Mouse (Mus musculus): ENCODE data around the gene Gkn3. TPM values are rescaled to one million over a fixed set of nuclear protein-coding genes. Genes with fewer than 3 reads are reported as not detected.

Gene Gkn3
- polyA plus RNA-seq (2011; ENCODE audit: insufficient read length, low read depth, missing spikeins), result not detected in 2 replicates

DNA sequence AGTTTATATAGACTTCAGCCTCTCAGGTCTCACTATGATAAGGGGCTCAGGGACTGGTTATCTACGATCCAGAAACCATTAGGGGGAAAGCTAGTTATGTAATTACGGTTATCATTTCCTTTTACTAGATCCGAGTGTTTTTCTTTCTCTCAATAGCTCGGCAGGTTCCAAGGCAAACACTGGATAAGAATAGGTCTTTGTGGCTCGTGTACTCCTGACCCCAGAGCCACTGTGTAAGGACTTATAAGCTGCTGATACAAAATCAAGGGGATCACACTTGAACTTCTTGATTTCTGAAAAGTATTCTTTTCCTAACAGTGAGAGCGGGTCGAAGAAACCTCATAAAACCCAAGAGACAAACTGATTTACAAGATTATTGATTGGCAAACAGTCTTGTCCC, at the start of gene Gkn3:
Gene Gkn3, minus strand, starts transcription at position 59 of the 400 bp plus-strand sequence.
- TF ChIP-seq CTCF (IDR thresholded peaks at IDR 0.05; ENCODE audit: borderline replicate concordance, insufficient read depth, low read length) (no peak), POLR2A (IDR thresholded peaks at IDR 0.05; ENCODE audit: low read depth, low read length) (no peak)
- H3K27ac ChIP-seq (ENCODE audit: insufficient read depth, low read length), result no peak within 1 kb of the TSS
- peaks cover 9% of the 10 kb centered on the region for H3K4me1 ChIP-seq (ENCODE audit: control insufficient read depth, insufficient read depth, low read length)
- H3K4me3 ChIP-seq (ENCODE audit: insufficient read depth, low read length), result no peak within 1 kb of the TSS

DNA sequence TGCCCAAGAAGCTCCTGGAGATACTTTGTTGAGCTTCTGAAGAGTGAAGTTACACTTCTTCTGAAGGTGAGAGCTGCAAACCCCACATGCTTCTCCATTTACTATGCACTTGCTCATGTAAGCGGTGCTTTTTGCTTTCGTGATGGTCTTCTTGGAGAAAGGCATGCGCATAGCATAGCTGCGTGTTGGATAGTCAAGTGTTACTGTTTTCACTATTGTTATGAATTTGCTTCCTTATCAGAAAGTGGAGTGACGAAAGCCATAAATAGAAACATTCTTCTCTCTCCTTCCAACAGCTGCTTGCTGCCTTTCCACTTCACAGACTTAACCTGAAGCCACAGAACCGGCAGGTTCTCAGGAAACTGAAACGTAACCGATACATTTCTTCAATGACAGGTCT, 48.0 kb upstream of the Gkn3 start:
- H3K27ac ChIP-seq (ENCODE audit: insufficient read depth, low read length), result no peak overlapping the region
- no peaks in the 10 kb centered on the region for H3K4me1 ChIP-seq (ENCODE audit: control insufficient read depth, insufficient read depth, low read length)
- no peak overlapping the region for H3K4me3 ChIP-seq (ENCODE audit: insufficient read depth, low read length)
- TF ChIP-seq CTCF (IDR thresholded peaks at IDR 0.05; ENCODE audit: borderline replicate concordance, insufficient read depth, low read length) (no peak), POLR2A (IDR thresholded peaks at IDR 0.05; ENCODE audit: low read depth, low read length) (no peak)

DNA sequence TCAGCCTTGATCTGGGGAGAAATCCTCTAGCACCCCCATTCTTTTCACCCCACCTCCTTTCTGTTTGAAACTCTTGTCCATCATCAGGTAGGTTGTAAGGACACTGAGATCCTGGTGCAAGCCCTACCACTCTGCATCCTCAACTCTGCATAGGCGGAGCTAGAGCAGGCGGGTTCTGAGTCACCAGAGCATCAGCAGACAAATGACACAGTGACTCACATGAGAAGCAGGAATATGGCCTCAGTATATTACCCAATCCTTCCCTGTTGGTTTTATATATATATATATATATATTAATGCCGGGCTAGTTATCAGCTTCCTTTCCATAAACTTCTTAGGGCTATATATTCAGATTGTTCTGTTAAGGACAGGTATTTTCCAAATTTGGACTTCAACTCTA, 47.1 kb upstream of the Gkn3 start:
- Histone ChIP-seq H3K4me3 (ENCODE audit: insufficient read depth, low read length) (no peak overlapping the region), H3K27ac (ENCODE audit: insufficient read depth, low read length) (no peak overlapping the region), H3K4me1 (ENCODE audit: control insufficient read depth, insufficient read depth, low read length) (no peaks in the 10 kb centered on the region)
- no peak for TF ChIP-seq POLR2A (IDR thresholded peaks at IDR 0.05; ENCODE audit: low read depth, low read length)
- no peak for TF ChIP-seq CTCF (IDR thresholded peaks at IDR 0.05; ENCODE audit: borderline replicate concordance, insufficient read depth, low read length)

DNA sequence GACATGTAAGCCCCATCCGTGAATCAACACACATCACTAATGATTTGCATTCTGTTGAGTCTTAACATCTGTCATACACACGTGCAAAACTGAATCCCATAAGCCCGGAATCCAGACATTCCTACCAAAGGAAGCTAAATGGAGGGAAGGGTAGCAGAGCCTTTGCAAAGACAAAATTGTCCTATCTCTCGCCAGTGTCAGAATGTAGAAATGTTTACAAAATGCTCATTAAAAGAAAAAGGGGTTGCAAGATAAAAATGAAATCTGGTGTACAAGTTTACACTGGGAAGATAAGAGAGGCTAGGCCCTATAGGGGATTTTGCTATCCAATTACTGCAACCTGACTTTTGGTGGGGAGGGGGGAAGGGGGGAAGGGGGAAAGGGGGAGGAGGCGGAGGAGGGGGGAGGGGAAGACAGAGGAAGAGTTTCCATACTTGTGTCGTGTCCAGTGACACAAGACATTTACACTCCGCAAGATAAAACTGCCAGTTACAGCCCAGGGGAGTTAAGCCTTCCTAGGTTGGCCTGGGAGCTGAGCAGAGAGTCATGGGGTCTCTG, 39.8 kb upstream of the Gkn3 start, which contains the start of gene Bmp10:
Gene Bmp10, plus strand, starts transcription at position 508 of the 558 bp plus-strand sequence.
- Histone ChIP-seq H3K4me3 (ENCODE audit: insufficient read depth, low read length) (no peak within 1 kb of the TSS), H3K4me1 (ENCODE audit: control insufficient read depth, insufficient read depth, low read length) (no peaks in the 10 kb centered on the region), H3K27ac (ENCODE audit: insufficient read depth, low read length) (no peak within 1 kb of the TSS)
- no peak for TF ChIP-seq CTCF (IDR thresholded peaks at IDR 0.05; ENCODE audit: borderline replicate concordance, insufficient read depth, low read length)
- TF ChIP-seq POLR2A (IDR thresholded peaks at IDR 0.05; ENCODE audit: low read depth, low read length), result no peak

DNA sequence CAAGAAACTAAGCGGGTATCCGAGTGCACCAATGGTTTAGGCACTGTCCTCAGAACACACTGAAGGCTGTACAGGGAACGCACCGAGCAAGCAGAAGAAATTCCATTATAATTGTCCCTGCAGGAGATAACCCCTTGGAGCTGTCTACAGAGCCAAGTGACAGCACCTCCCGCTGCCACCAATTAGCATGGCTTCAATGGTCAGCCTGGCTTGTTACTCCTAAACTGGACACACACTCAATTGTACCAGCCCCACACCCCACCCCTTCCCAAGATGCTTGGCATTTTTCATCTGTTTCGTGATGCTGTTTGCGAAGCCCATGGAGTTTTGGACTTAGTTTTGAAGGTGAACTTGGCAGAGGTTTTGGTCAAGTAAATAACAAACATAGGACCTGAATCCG, 38.9 kb upstream of the Gkn3 start:
- Histone ChIP-seq H3K4me1 (ENCODE audit: control insufficient read depth, insufficient read depth, low read length) (no peaks in the 10 kb centered on the region; the same call in 1 of the 2 replicates), H3K27ac (ENCODE audit: insufficient read depth, low read length) (no peak overlapping the region), H3K4me3 (ENCODE audit: insufficient read depth, low read length) (no peak overlapping the region)
- TF ChIP-seq POLR2A (IDR thresholded peaks at IDR 0.05; ENCODE audit: low read depth, low read length), result no peak
- TF ChIP-seq CTCF (IDR thresholded peaks at IDR 0.05; ENCODE audit: borderline replicate concordance, insufficient read depth, low read length), result no peak

DNA sequence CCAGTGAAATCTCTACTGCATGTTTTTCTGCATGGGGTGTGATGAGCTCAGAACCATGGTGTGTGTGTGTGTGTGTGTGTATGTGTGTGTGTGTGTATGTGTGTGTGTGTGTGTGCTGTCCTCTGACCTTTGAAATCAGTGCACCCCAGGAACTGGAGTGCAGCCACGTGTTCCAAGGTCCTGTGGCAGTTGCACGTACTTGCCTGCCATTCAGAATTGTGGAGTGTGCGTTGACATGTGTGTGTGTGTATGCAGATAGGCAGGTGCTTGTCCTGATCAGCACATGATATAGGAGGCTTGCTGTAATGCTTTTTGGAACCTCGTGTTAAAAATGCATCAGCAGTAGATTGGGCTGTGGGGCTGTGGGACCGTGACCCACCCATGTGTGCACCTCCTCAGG, 38.2 kb upstream of the Gkn3 start:
- no peak overlapping the region for H3K4me3 ChIP-seq (ENCODE audit: insufficient read depth, low read length)
- TF ChIP-seq POLR2A (IDR thresholded peaks at IDR 0.05; ENCODE audit: low read depth, low read length), result no peak
- no peak for TF ChIP-seq CTCF (IDR thresholded peaks at IDR 0.05; ENCODE audit: borderline replicate concordance, insufficient read depth, low read length)
- H3K27ac ChIP-seq (ENCODE audit: insufficient read depth, low read length), result no peak overlapping the region
- H3K4me1 ChIP-seq (ENCODE audit: control insufficient read depth, insufficient read depth, low read length), result no peaks in the 10 kb centered on the region; the same call in 1 of the 2 replicates

DNA sequence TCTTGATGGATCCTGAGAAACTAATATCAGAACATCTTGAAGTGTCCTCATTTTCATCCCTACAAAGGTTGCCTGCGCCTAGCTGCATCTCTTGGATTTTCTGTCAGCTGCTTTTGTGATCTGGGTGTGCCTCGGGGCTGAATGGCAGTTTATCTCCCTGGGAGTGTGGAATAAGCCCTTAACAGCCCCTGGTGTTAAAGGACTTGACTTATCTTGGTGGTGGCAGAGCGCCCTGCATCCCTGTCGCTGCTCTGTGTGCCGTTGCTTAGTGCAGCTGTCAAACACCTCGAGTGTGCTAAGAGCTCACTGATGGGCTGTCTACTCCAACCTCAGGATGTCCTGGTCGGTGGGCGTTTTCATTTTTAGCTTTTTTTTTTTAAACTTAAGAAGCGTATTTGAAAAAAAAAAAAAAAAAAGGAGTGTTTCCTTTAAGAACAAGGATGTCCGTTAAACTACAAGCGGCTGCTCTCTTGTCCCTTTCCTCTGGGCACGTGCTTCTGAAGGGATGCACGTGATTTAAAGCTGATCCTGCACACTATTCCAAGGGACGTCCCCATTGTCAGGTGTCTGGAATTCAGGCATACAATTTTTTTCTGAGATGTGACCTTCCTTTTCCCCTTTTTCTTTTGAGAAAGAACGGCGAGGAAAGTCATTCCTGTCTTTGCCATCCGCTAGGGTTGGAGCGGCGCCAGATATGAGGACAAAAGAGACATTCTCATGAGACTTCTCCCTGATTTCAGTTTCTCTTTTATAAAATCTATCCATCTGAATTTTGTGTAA, 35.5 kb upstream of the Gkn3 start:
- Histone ChIP-seq H3K4me3 (ENCODE audit: insufficient read depth, low read length) (no peak overlapping the region), H3K27ac (ENCODE audit: insufficient read depth, low read length) (no peak overlapping the region), H3K4me1 (ENCODE audit: control insufficient read depth, insufficient read depth, low read length) (no peaks in the 10 kb centered on the region; the same call in 1 of the 2 replicates)
- TF ChIP-seq CTCF (IDR thresholded peaks at IDR 0.05; ENCODE audit: borderline replicate concordance, insufficient read depth, low read length) (no peak), POLR2A (IDR thresholded peaks at IDR 0.05; ENCODE audit: low read depth, low read length) (no peak)

DNA sequence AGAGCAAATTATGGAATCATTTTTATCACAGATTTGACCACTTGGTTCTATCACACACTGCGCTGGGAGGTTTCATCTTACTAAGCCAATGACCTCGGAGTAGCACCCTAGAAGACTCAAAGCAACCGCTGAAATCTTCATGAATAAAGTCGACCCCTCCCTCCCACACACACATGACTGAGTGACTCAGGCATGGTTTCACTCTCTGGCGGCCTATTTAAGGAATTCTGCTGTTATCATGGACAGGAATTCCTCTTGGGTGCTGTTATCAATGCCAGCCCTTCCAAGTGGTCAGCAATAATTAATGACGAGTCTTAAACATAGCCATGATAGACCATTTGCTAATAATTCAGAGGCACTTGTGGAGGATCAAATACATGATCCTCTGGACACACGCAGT, 33.6 kb upstream of the Gkn3 start:
- Histone ChIP-seq H3K4me3 (ENCODE audit: insufficient read depth, low read length) (no peak overlapping the region), H3K27ac (ENCODE audit: insufficient read depth, low read length) (no peak overlapping the region), H3K4me1 (ENCODE audit: control insufficient read depth, insufficient read depth, low read length) (no peaks in the 10 kb centered on the region; the same call in 1 of the 2 replicates)
- TF ChIP-seq POLR2A (IDR thresholded peaks at IDR 0.05; ENCODE audit: low read depth, low read length), result no peak

DNA sequence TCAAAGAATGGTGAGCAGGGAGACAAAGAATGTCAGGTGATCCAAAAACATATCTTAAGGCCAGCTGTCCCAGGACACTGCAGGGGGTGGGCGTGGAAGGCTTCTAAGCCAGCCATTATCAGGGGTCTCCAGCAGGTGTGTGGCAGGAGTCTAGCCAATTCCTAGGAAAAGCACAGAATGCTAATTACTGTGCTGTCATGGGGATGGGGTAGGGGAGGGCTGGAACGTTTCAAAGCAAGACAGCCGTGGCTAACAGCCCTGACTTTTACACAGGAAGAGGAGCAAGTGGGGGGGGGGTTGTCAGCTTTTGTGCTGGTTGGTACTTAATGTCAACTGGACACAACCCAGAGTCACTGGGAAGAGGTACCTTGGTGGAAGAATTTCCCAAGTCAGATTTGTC, 23.3 kb upstream of the Gkn3 start:
- no peak overlapping the region for H3K4me3 ChIP-seq (ENCODE audit: insufficient read depth, low read length)
- H3K4me1 ChIP-seq (ENCODE audit: control insufficient read depth, insufficient read depth, low read length), result no peaks in the 10 kb centered on the region
- no peak overlapping the region for H3K27ac ChIP-seq (ENCODE audit: insufficient read depth, low read length)
- TF ChIP-seq CTCF (IDR thresholded peaks at IDR 0.05; ENCODE audit: borderline replicate concordance, insufficient read depth, low read length), result no peak
- no peak for TF ChIP-seq POLR2A (IDR thresholded peaks at IDR 0.05; ENCODE audit: low read depth, low read length)

DNA sequence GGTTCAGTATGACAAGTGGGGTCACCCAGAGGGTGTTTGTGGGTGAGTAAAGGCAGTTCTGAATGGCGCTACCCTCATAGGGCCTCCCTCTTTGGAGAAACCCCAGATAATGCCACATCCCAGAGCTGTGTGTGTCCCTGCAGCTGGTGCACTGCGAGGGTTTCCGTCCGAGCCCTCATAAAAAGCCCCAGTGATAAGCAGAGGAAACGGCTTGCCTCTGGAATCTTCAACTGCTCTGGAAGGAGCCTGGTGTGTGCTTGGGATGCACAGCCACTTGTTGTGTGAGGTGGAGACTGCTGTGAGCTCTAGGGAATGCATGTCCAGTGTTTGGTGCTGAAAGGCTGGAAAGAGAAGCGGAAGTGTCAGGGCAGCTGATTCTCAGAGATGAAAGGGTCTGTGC, 12.7 kb upstream of the Gkn3 start:
- no peak for TF ChIP-seq POLR2A (IDR thresholded peaks at IDR 0.05; ENCODE audit: low read depth, low read length)
- no peak for TF ChIP-seq CTCF (IDR thresholded peaks at IDR 0.05; ENCODE audit: borderline replicate concordance, insufficient read depth, low read length)
- H3K4me3 ChIP-seq (ENCODE audit: insufficient read depth, low read length), result no peak overlapping the region

More for the DNA sequence above, 12.7 kb upstream of the Gkn3 start:
- no peak overlapping the region for H3K27ac ChIP-seq (ENCODE audit: insufficient read depth, low read length)
- no peaks in the 10 kb centered on the region for H3K4me1 ChIP-seq (ENCODE audit: control insufficient read depth, insufficient read depth, low read length)
